Mouse (Mus musculus): ENCODE measurements around the gene Zmiz1. TPM values are rescaled to one million over a fixed set of nuclear protein-coding genes. Genes with fewer than 3 reads are reported as not detected.

The Zmiz1 gene
- polyA plus RNA-seq, 1 experiment from 2014 or later: 37.4 TPM

- Histone ChIP-seq H3K9ac (ENCODE audit: low read length) (no peak overlapping the region), H3K4me2 (ENCODE audit: low read length) (peak overlapping the region; percentile 8; the same call in 1 of the 2 replicates), H3K4me1 (replicated peaks; ENCODE audit: control insufficient read depth, insufficient read depth, low read length) (peaks cover 53% of the 10 kb centered on the region), H3K27me3 (replicated peaks; ENCODE audit: control insufficient read depth, insufficient read depth, low read length) (no peaks in the 10 kb centered on the region), H3K4me3 (ENCODE audit: low read depth, low read length) (no peak overlapping the region), H3K27ac (ENCODE audit: low read depth) (peak overlapping the region; percentile 70), H3K36me3 (ENCODE audit: control insufficient read depth, insufficient read depth, low read length) (0 out of 2 replicates have a peak, but pooled peaks cover 3% of the 10 kb centered on the region), H3K9me3 (ENCODE audit: control insufficient read depth, low read length) (no peaks in the 10 kb centered on the region)
- ATAC-seq (replicated peaks; ENCODE audit: low FRiP score, low TSS enrichment, low read depth): peak; percentile 65; the same call in 1 of the 2 replicates
- peak; percentile 74 for DNase-seq (ENCODE audit: low spot score)
- 39% methylated on average over 20 of the region's 20 CpGs for WGBS
Measured at GRCm38 (mm10) chr14:25480916-25481666, 22.1 kb downstream of the Zmiz1 start.

GRCm38 (mm10) chr14:25481667-25482331, 22.8 kb downstream of the Zmiz1 start:
- H3K9ac ChIP-seq (ENCODE audit: low read length): no peak overlapping the region

GRCm38 (mm10) chr14:25482404-25482803, 23.4 kb downstream of the Zmiz1 start:
- DNase-seq (ENCODE audit: low spot score) (no peak), ATAC-seq (replicated peaks; ENCODE audit: low FRiP score, low TSS enrichment, low read depth) (no peak)
- H3K4me1 ChIP-seq (replicated peaks; ENCODE audit: control insufficient read depth, insufficient read depth, low read length): peaks cover 61% of the 10 kb centered on the region
- no peaks in the 10 kb centered on the region for H3K27me3 ChIP-seq (replicated peaks; ENCODE audit: control insufficient read depth, insufficient read depth, low read length)
- no peak overlapping the region for H3K9ac ChIP-seq (ENCODE audit: low read length)
- H3K9me3 ChIP-seq (ENCODE audit: control insufficient read depth, low read length): no peaks in the 10 kb centered on the region
- H3K4me3 ChIP-seq (ENCODE audit: low read depth, low read length): no peak overlapping the region
- no peak overlapping the region for H3K27ac ChIP-seq (ENCODE audit: low read depth)
- no peak overlapping the region for H3K4me2 ChIP-seq (ENCODE audit: low read length)
- H3K36me3 ChIP-seq (ENCODE audit: control insufficient read depth, insufficient read depth, low read length): 0 out of 2 replicates have a peak, but pooled peaks cover 3% of the 10 kb centered on the region
- WGBS: 79% methylated on average over 5 of the region's 5 CpGs

More at GRCm38 (mm10) chr14:25481667-25482331, 22.8 kb downstream of the Zmiz1 start:
- H3K4me2 ChIP-seq (ENCODE audit: low read length): no peak overlapping the region
- DNase-seq (ENCODE audit: low spot score): no peak
- 82% methylated on average over 11 of the region's 11 CpGs for WGBS
- 0 out of 2 replicates have a peak, but pooled peaks cover 3% of the 10 kb centered on the region for H3K36me3 ChIP-seq (ENCODE audit: control insufficient read depth, insufficient read depth, low read length)
- H3K4me3 ChIP-seq (ENCODE audit: low read depth, low read length): no peak overlapping the region
- H3K4me1 ChIP-seq (replicated peaks; ENCODE audit: control insufficient read depth, insufficient read depth, low read length): peaks cover 55% of the 10 kb centered on the region
- no peaks in the 10 kb centered on the region for H3K9me3 ChIP-seq (ENCODE audit: control insufficient read depth, low read length)
- peak overlapping the region; percentile 70 for H3K27ac ChIP-seq (ENCODE audit: low read depth)
- no peak for ATAC-seq (replicated peaks; ENCODE audit: low FRiP score, low TSS enrichment, low read depth)
- H3K27me3 ChIP-seq (replicated peaks; ENCODE audit: control insufficient read depth, insufficient read depth, low read length): no peaks in the 10 kb centered on the region

- Histone ChIP-seq H3K36me3 (ENCODE audit: control insufficient read depth, insufficient read depth, low read length) (0 out of 2 replicates have a peak, but pooled peaks cover 3% of the 10 kb centered on the region), H3K9ac (ENCODE audit: low read length) (no peak overlapping the region), H3K27ac (ENCODE audit: low read depth) (no peak overlapping the region), H3K9me3 (ENCODE audit: control insufficient read depth, low read length) (no peaks in the 10 kb centered on the region), H3K4me3 (ENCODE audit: low read depth, low read length) (no peak overlapping the region), H3K4me1 (replicated peaks; ENCODE audit: control insufficient read depth, insufficient read depth, low read length) (peaks cover 70% of the 10 kb centered on the region), H3K27me3 (replicated peaks; ENCODE audit: control insufficient read depth, insufficient read depth, low read length) (no peaks in the 10 kb centered on the region), H3K4me2 (ENCODE audit: low read length) (no peak overlapping the region)
- DNase-seq (ENCODE audit: low spot score) (no peak), ATAC-seq (replicated peaks; ENCODE audit: low FRiP score, low TSS enrichment, low read depth) (no peak)
- 93% methylated on average over 2 of the region's 2 CpGs for WGBS
Measured at GRCm38 (mm10) chr14:25483285-25483684, 24.3 kb downstream of the Zmiz1 start.

DNA sequence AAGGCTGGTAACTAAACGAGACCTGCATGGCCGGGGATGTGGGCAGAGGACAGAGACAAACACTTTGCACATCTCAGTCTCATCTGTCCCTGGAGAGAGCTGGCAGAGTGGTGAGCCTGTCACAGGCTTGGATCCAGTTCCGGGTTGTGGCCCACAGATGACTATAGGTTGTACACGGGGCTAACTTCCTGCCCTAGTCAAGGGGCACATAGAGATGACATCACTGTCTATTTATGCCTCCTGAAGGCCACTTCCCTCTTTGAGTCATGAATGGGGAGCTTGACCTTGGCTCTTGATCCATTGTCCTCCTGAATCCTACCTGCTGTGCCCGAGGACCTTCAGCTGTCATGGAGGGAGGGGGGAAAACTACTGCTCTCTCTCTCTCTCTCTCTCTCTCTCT, 25.1 kb downstream of the Zmiz1 start:
- no peaks in the 10 kb centered on the region for H3K27me3 ChIP-seq (replicated peaks; ENCODE audit: control insufficient read depth, insufficient read depth, low read length)
- WGBS: 52% methylated on average over 5 of the region's 5 CpGs
- 0 out of 2 replicates have a peak, but pooled peaks cover under 1% of the 10 kb centered on the region for H3K36me3 ChIP-seq (ENCODE audit: control insufficient read depth, insufficient read depth, low read length)
- H3K9me3 ChIP-seq (ENCODE audit: control insufficient read depth, low read length): no peaks in the 10 kb centered on the region
- H3K27ac ChIP-seq (ENCODE audit: low read depth): no peak overlapping the region
- no peak for DNase-seq (ENCODE audit: low spot score)
- H3K4me1 ChIP-seq (replicated peaks; ENCODE audit: control insufficient read depth, insufficient read depth, low read length): peaks cover 66% of the 10 kb centered on the region
- ATAC-seq (replicated peaks; ENCODE audit: low FRiP score, low TSS enrichment, low read depth): no peak
- H3K4me2 ChIP-seq (ENCODE audit: low read length): no peak overlapping the region
- H3K9ac ChIP-seq (ENCODE audit: low read length): no peak overlapping the region
- no peak overlapping the region for H3K4me3 ChIP-seq (ENCODE audit: low read depth, low read length)

DNA sequence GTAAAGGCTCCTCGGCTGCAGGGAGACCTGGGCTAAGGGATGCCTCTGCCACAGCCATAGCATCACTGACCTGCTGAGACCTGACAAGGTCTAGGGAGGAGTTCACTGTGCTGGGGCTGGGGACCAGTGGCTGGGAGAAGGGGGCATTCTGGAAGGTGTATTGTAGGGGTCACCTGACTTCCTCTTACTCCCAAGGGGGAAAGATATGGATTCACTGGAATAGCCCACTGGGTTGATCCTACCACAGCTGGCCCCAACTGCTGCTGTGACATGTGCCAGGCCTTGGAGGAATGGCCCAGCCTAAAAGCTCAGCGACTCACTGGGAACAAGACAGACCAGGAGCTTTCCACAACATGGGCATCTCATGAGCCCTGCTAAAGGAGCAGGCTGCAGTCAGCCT, 27.2 kb downstream of the Zmiz1 start:
- Histone ChIP-seq H3K27ac (ENCODE audit: low read depth) (no peak overlapping the region), H3K4me2 (ENCODE audit: low read length) (no peak overlapping the region), H3K9me3 (ENCODE audit: control insufficient read depth, low read length) (no peaks in the 10 kb centered on the region), H3K4me1 (replicated peaks; ENCODE audit: control insufficient read depth, insufficient read depth, low read length) (peaks cover 49% of the 10 kb centered on the region), H3K4me3 (ENCODE audit: low read depth, low read length) (no peak overlapping the region), H3K27me3 (replicated peaks; ENCODE audit: control insufficient read depth, insufficient read depth, low read length) (no peaks in the 10 kb centered on the region), H3K36me3 (ENCODE audit: control insufficient read depth, insufficient read depth, low read length) (no peaks in the 10 kb centered on the region), H3K9ac (ENCODE audit: low read length) (no peak overlapping the region)
- DNase-seq (ENCODE audit: low spot score) (no peak), ATAC-seq (replicated peaks; ENCODE audit: low FRiP score, low TSS enrichment, low read depth) (no peak)
- WGBS: 77% methylated on average over 2 of the region's 2 CpGs

GRCm38 (mm10) chr14:25486742-25487469, 27.9 kb downstream of the Zmiz1 start:
- Histone ChIP-seq H3K27me3 (replicated peaks; ENCODE audit: control insufficient read depth, insufficient read depth, low read length) (no peaks in the 10 kb centered on the region), H3K4me1 (replicated peaks; ENCODE audit: control insufficient read depth, insufficient read depth, low read length) (peaks cover 50% of the 10 kb centered on the region), H3K4me3 (ENCODE audit: low read depth, low read length) (no peak overlapping the region), H3K27ac (ENCODE audit: low read depth) (no peak overlapping the region), H3K36me3 (ENCODE audit: control insufficient read depth, insufficient read depth, low read length) (no peaks in the 10 kb centered on the region), H3K9ac (ENCODE audit: low read length) (no peak overlapping the region), H3K9me3 (ENCODE audit: control insufficient read depth, low read length) (no peaks in the 10 kb centered on the region), H3K4me2 (ENCODE audit: low read length) (no peak overlapping the region)
- ATAC-seq (replicated peaks; ENCODE audit: low FRiP score, low TSS enrichment, low read depth) (no peak), DNase-seq (ENCODE audit: low spot score) (no peak)
- 68% methylated on average over 9 of the region's 9 CpGs for WGBS

GRCm38 (mm10) chr14:25487470-25487955, 28.5 kb downstream of the Zmiz1 start:
- DNase-seq (ENCODE audit: low spot score) (no peak), ATAC-seq (replicated peaks; ENCODE audit: low FRiP score, low TSS enrichment, low read depth) (no peak)
- Histone ChIP-seq H3K36me3 (ENCODE audit: control insufficient read depth, insufficient read depth, low read length) (no peaks in the 10 kb centered on the region), H3K27me3 (replicated peaks; ENCODE audit: control insufficient read depth, insufficient read depth, low read length) (no peaks in the 10 kb centered on the region), H3K4me1 (replicated peaks; ENCODE audit: control insufficient read depth, insufficient read depth, low read length) (peaks cover 53% of the 10 kb centered on the region), H3K27ac (ENCODE audit: low read depth) (0 out of 2 replicates have a peak overlapping the region, but pooled peaks have one; percentile 7), H3K4me3 (ENCODE audit: low read depth, low read length) (no peak overlapping the region), H3K4me2 (ENCODE audit: low read length) (no peak overlapping the region), H3K9ac (ENCODE audit: low read length) (no peak overlapping the region), H3K9me3 (ENCODE audit: control insufficient read depth, low read length) (no peaks in the 10 kb centered on the region)
- 60% methylated on average over 7 of the region's 7 CpGs for WGBS
